Mouse (Mus musculus): ENCODE results near the gene Smco4.
"Not testable (repeated sequence)": the region's sequence is repeated elsewhere in the genome, so short reads cannot be mapped to it uniquely, and the experiment has no call there.

Gene Smco4

GRCm38 (mm10) chr9:15531204-15531603 is 38.0 kb downstream of the Smco4 start:
- in situ Hi-C loops (cut with MboI; ENCODE audit: unreplicated experiment in 2 of 2): loop anchor here (25.0 kb wide), 3 partner anchors 519 to 1694 kb away; partner anchors contain the start of genes 1700012B09Rik (in 1 of the 2), Cep57 (in 1 of the 2), Fam76b (in 1 of the 2) and Fut4 (in 1 of the 2)

- in situ Hi-C loops (cut with MboI; ENCODE audit: unreplicated experiment in 2 of 2): loop anchor here (25.0 kb wide), 3 partner anchors 521 to 1696 kb away; partner anchors contain the start of genes 1700012B09Rik (in 1 of the 2), Cep57 (in 1 of the 2), Fam76b (in 1 of the 2) and Fut4 (in 1 of the 2)
These were observed 40.3 kb downstream of the Smco4 start for GRCm38 (mm10) chr9:15533336-15534070.

GRCm38 (mm10) chr9:15534110-15534509 is 40.9 kb downstream of the Smco4 start:
- in situ Hi-C loops (cut with MboI; ENCODE audit: unreplicated experiment in 2 of 2): loop anchor here (25.0 kb wide), 3 partner anchors 522 to 1697 kb away; partner anchors contain the start of genes 1700012B09Rik (in 1 of the 2), Cep57 (in 1 of the 2), Fam76b (in 1 of the 2) and Fut4 (in 1 of the 2)

GRCm38 (mm10) chr9:15535418-15535817 is 42.2 kb downstream of the Smco4 start:
- in situ Hi-C loops (cut with MboI; ENCODE audit: unreplicated experiment in 2 of 2): loop anchor here (25.0 kb wide), 3 partner anchors 523 to 1698 kb away; partner anchors contain the start of genes 1700012B09Rik (in 1 of the 2), Cep57 (in 1 of the 2), Fam76b (in 1 of the 2) and Fut4 (in 1 of the 2)

- in situ Hi-C loops (cut with MboI; ENCODE audit: unreplicated experiment in 2 of 2): loop anchor here (25.0 kb wide), 3 partner anchors 525 to 1700 kb away; partner anchors contain the start of genes 1700012B09Rik (in 1 of the 2), Cep57 (in 1 of the 2), Fam76b (in 1 of the 2) and Fut4 (in 1 of the 2)
These were observed 43.7 kb downstream of the Smco4 start for GRCm38 (mm10) chr9:15536861-15537426.

GRCm38 (mm10) chr9:15537455-15538048 is 44.3 kb downstream of the Smco4 start:
- in situ Hi-C loops (cut with MboI; ENCODE audit: unreplicated experiment in 2 of 2): loop anchor here (25.0 kb wide), 3 partner anchors 525 to 1700 kb away; partner anchors contain the start of genes 1700012B09Rik (in 1 of the 2), Cep57 (in 1 of the 2), Fam76b (in 1 of the 2) and Fut4 (in 1 of the 2)

GRCm38 (mm10) chr9:15538979-15539533 is 45.8 kb downstream of the Smco4 start:
- in situ Hi-C loops (cut with MboI; ENCODE audit: unreplicated experiment in 2 of 2): loop anchor here (25.0 kb wide), 3 partner anchors 527 to 1702 kb away; partner anchors contain the start of genes 1700012B09Rik (in 1 of the 2), Cep57 (in 1 of the 2), Fam76b (in 1 of the 2) and Fut4 (in 1 of the 2)

- in situ Hi-C loops (cut with MboI; ENCODE audit: unreplicated experiment in 2 of 2): loop anchor here (5.0 to 25.0 kb wide), 4 partner anchors 45 to 1705 kb away; partner anchors contain the start of genes 1700012B09Rik (in 1 of the 2), Cep57 (in 1 of the 2), Fam76b (in 1 of the 2) and Fut4 (in 1 of the 2)
These were observed 48.6 kb downstream of the Smco4 start for GRCm38 (mm10) chr9:15541735-15542354.

- in situ Hi-C loops (cut with MboI; ENCODE audit: unreplicated experiment in 2 of 2): no loop called here
These were observed 57.3 kb downstream of the Smco4 start for GRCm38 (mm10) chr9:15550461-15550961.

- in situ Hi-C loops (cut with MboI; ENCODE audit: unreplicated experiment in 2 of 2): not testable (repeated sequence)
These were observed 57.8 kb downstream of the Smco4 start for GRCm38 (mm10) chr9:15551073-15551472.

GRCm38 (mm10) chr9:15551933-15552851 is 59.0 kb downstream of the Smco4 start:
- in situ Hi-C loops (cut with MboI; ENCODE audit: unreplicated experiment in 2 of 2): no loop called here

- in situ Hi-C loops (cut with MboI; ENCODE audit: unreplicated experiment in 2 of 2): no loop called here
These were observed 60.1 kb downstream of the Smco4 start for GRCm38 (mm10) chr9:15553322-15553721.

GRCm38 (mm10) chr9:15560451-15560850 is 67.2 kb downstream of the Smco4 start:
- in situ Hi-C loops (cut with MboI; ENCODE audit: unreplicated experiment in 2 of 2): no loop called here

- in situ Hi-C loops (cut with MboI; ENCODE audit: unreplicated experiment in 2 of 2): no loop called here
These were observed 69.1 kb downstream of the Smco4 start for GRCm38 (mm10) chr9:15562353-15562752.

GRCm38 (mm10) chr9:15574750-15575454 is 81.7 kb downstream of the Smco4 start:
- in situ Hi-C loops (cut with MboI; ENCODE audit: unreplicated experiment in 2 of 2): no loop called here

GRCm38 (mm10) chr9:15578427-15578826 is 85.2 kb downstream of the Smco4 start:
- in situ Hi-C loops (cut with MboI; ENCODE audit: unreplicated experiment in 2 of 2): no loop called here

GRCm38 (mm10) chr9:15578946-15579345 is 85.7 kb downstream of the Smco4 start:
- in situ Hi-C loops (cut with MboI; ENCODE audit: unreplicated experiment in 2 of 2): no loop called here

- in situ Hi-C loops (cut with MboI; ENCODE audit: unreplicated experiment in 2 of 2): no loop called here
These were observed 86.9 kb downstream of the Smco4 start for GRCm38 (mm10) chr9:15580176-15580575.
